Mouse (Mus musculus): Measurements from ENCODE around the gene Tgm7. TPM values are rescaled to one million over a fixed set of nuclear protein-coding genes. Genes with fewer than 3 reads are reported as not detected.

The Tgm7 gene
- polyA plus RNA-seq, 1 experiment, result not detected

- Histone ChIP-seq H3K9me3 (replicated peaks; ENCODE audit: control insufficient read depth, insufficient read depth, low read length, poor library complexity, severe bottlenecking) (no peaks in the 10 kb centered on the region), H3K27ac (ENCODE audit: insufficient read depth, low read length) (peak within 1 kb of the TSS; percentile 76), H3K36me3 (ENCODE audit: control insufficient read depth, insufficient read depth, low read length, poor library complexity, severe bottlenecking) (peaks cover 11% of the 10 kb centered on the region), H3K4me1 (ENCODE audit: control insufficient read depth, insufficient read depth, low read length) (peaks cover 1% of the 10 kb centered on the region), H3K4me3 (ENCODE audit: low read depth, low read length) (peak within 1 kb of the TSS; percentile 81), H3K9ac (ENCODE audit: low read depth, poor library complexity, severe bottlenecking) (peak within 1 kb of the TSS; percentile 79), H3K27me3 (ENCODE audit: control insufficient read depth, insufficient read depth, low read length, poor library complexity, severe bottlenecking) (no peaks in the 10 kb centered on the region)
- TF ChIP-seq CTCF (IDR thresholded peaks at IDR 0.05; ENCODE audit: low read depth, low read length), result no peak
- peak; percentile 9 for TF ChIP-seq POLR2A (IDR thresholded peaks at IDR 0.05; ENCODE audit: insufficient read depth, low read length)
- no peak for TF ChIP-seq EP300 (IDR thresholded peaks at IDR 0.05; ENCODE audit: insufficient read depth, low read depth, low read length)
Measured at GRCm38 (mm10) chr2:121140018-121140882, 30.7 kb upstream of the Tgm7 start, which contains the start of the genes Adal and Lcmt2. Gene Adal (plus strand): TSS chr2:121140428. Gene Lcmt2 (minus strand): TSS chr2:121140653.

GRCm38 (mm10) chr2:121139266-121140017 is 29.8 kb upstream of the Tgm7 start:
- Histone ChIP-seq H3K36me3 (ENCODE audit: control insufficient read depth, insufficient read depth, low read length, poor library complexity, severe bottlenecking) (peaks cover 11% of the 10 kb centered on the region), H3K4me3 (ENCODE audit: low read depth, low read length) (peak overlapping the region; percentile 81), H3K9ac (ENCODE audit: low read depth, poor library complexity, severe bottlenecking) (peak overlapping the region; percentile 79), H3K4me1 (ENCODE audit: control insufficient read depth, insufficient read depth, low read length) (peaks cover 1% of the 10 kb centered on the region), H3K9me3 (replicated peaks; ENCODE audit: control insufficient read depth, insufficient read depth, low read length, poor library complexity, severe bottlenecking) (no peaks in the 10 kb centered on the region), H3K27ac (ENCODE audit: insufficient read depth, low read length) (peak overlapping the region; percentile 75), H3K27me3 (ENCODE audit: control insufficient read depth, insufficient read depth, low read length, poor library complexity, severe bottlenecking) (no peaks in the 10 kb centered on the region)
- TF ChIP-seq POLR2A (IDR thresholded peaks at IDR 0.05; ENCODE audit: insufficient read depth, low read length) (no peak), EP300 (IDR thresholded peaks at IDR 0.05; ENCODE audit: insufficient read depth, low read depth, low read length) (no peak), CTCF (IDR thresholded peaks at IDR 0.05; ENCODE audit: low read depth, low read length) (no peak)

GRCm38 (mm10) chr2:121137371-121137770 is 27.8 kb upstream of the Tgm7 start:
- Histone ChIP-seq H3K9me3 (replicated peaks; ENCODE audit: control insufficient read depth, insufficient read depth, low read length, poor library complexity, severe bottlenecking) (no peaks in the 10 kb centered on the region), H3K4me3 (ENCODE audit: low read depth, low read length) (no peak overlapping the region), H3K27me3 (ENCODE audit: control insufficient read depth, insufficient read depth, low read length, poor library complexity, severe bottlenecking) (no peaks in the 10 kb centered on the region), H3K36me3 (ENCODE audit: control insufficient read depth, insufficient read depth, low read length, poor library complexity, severe bottlenecking) (peaks cover 11% of the 10 kb centered on the region), H3K4me1 (ENCODE audit: control insufficient read depth, insufficient read depth, low read length) (peaks cover 1% of the 10 kb centered on the region), H3K9ac (ENCODE audit: low read depth, poor library complexity, severe bottlenecking) (no peak overlapping the region), H3K27ac (ENCODE audit: insufficient read depth, low read length) (no peak overlapping the region)
- TF ChIP-seq CTCF (IDR thresholded peaks at IDR 0.05; ENCODE audit: low read depth, low read length) (no peak), EP300 (IDR thresholded peaks at IDR 0.05; ENCODE audit: insufficient read depth, low read depth, low read length) (no peak), POLR2A (IDR thresholded peaks at IDR 0.05; ENCODE audit: insufficient read depth, low read length) (no peak)

GRCm38 (mm10) chr2:121132822-121133221 is 23.2 kb upstream of the Tgm7 start:
- H3K9ac ChIP-seq (ENCODE audit: low read depth, poor library complexity, severe bottlenecking), result no peak overlapping the region
- TF ChIP-seq EP300 (IDR thresholded peaks at IDR 0.05; ENCODE audit: insufficient read depth, low read depth, low read length) (no peak), CTCF (IDR thresholded peaks at IDR 0.05; ENCODE audit: low read depth, low read length) (no peak), POLR2A (IDR thresholded peaks at IDR 0.05; ENCODE audit: insufficient read depth, low read length) (no peak)

GRCm38 (mm10) chr2:121128865-121129620 is 19.4 kb upstream of the Tgm7 start:
- H3K4me3 ChIP-seq (ENCODE audit: low read depth, low read length), result no peak overlapping the region
- H3K9me3 ChIP-seq (replicated peaks; ENCODE audit: control insufficient read depth, insufficient read depth, low read length, poor library complexity, severe bottlenecking), result no peaks in the 10 kb centered on the region
- no peak for TF ChIP-seq CTCF (IDR thresholded peaks at IDR 0.05; ENCODE audit: low read depth, low read length)
- no peak for TF ChIP-seq EP300 (IDR thresholded peaks at IDR 0.05; ENCODE audit: insufficient read depth, low read depth, low read length)
- no peak for TF ChIP-seq POLR2A (IDR thresholded peaks at IDR 0.05; ENCODE audit: insufficient read depth, low read length)
- no peak overlapping the region for H3K27ac ChIP-seq (ENCODE audit: insufficient read depth, low read length)
- H3K27me3 ChIP-seq (ENCODE audit: control insufficient read depth, insufficient read depth, low read length, poor library complexity, severe bottlenecking), result no peaks in the 10 kb centered on the region
- H3K4me1 ChIP-seq (ENCODE audit: control insufficient read depth, insufficient read depth, low read length), result no peaks in the 10 kb centered on the region
- no peak overlapping the region for H3K9ac ChIP-seq (ENCODE audit: low read depth, poor library complexity, severe bottlenecking)
- H3K36me3 ChIP-seq (ENCODE audit: control insufficient read depth, insufficient read depth, low read length, poor library complexity, severe bottlenecking), result no peaks in the 10 kb centered on the region

More at GRCm38 (mm10) chr2:121132822-121133221, 23.2 kb upstream of the Tgm7 start:
- H3K27ac ChIP-seq (ENCODE audit: insufficient read depth, low read length), result no peak overlapping the region
- no peaks in the 10 kb centered on the region for H3K36me3 ChIP-seq (ENCODE audit: control insufficient read depth, insufficient read depth, low read length, poor library complexity, severe bottlenecking)
- no peaks in the 10 kb centered on the region for H3K9me3 ChIP-seq (replicated peaks; ENCODE audit: control insufficient read depth, insufficient read depth, low read length, poor library complexity, severe bottlenecking)
- H3K27me3 ChIP-seq (ENCODE audit: control insufficient read depth, insufficient read depth, low read length, poor library complexity, severe bottlenecking), result no peaks in the 10 kb centered on the region
- no peaks in the 10 kb centered on the region for H3K4me1 ChIP-seq (ENCODE audit: control insufficient read depth, insufficient read depth, low read length)
- no peak overlapping the region for H3K4me3 ChIP-seq (ENCODE audit: low read depth, low read length)
